Mouse (Mus musculus) small intestine, adult 2 months (tissue): ENCODE measurements at regions not wholly inside any gene's neighbourhood (a gene's known extent, or its start where the extent isn't known, plus 50 kb on each side); places are given as distances from the start of the nearest gene placed in this dataset.

Experiments
- CTCF ChIP-seq: fragments of 200-500 bp; IDR thresholded peaks from 2 replicates; pipeline ENCODE4 v1.5.1; 2012; ENCODE audit warnings: low read depth, mild to moderate bottlenecking, control low read depth, inconsistent platforms, low read length, moderate library complexity, mixed read lengths; ENCODE audit not compliant: insufficient replicate concordance, insufficient read length; ENCODE audit errors: extremely low read depth
- POLR2A ChIP-seq: fragments of 200-500 bp; IDR thresholded peaks from 2 replicates; pipeline ENCODE4 v1.6.1; 2012; ENCODE audit warnings: low read depth, mild to moderate bottlenecking, control low read depth, inconsistent platforms, low read length, moderate library complexity

- TF ChIP-seq CTCF: no peak
- no peak for TF ChIP-seq POLR2A
Observed at GRCm38 (mm10) chr6:93391166-93391565, 447.9 kb upstream of the Adamts9 start.
